ENCODE assay signal across 9 mouse cellular contexts in genomic region chr16:37653058-37653457, GRCm38 (mm10). TPM values are rescaled to one million over a fixed set of nuclear protein-coding genes. Genes with fewer than 3 reads are reported as not detected.
DNase-seq lines count a peak whose midpoint lies in the region; ATAC-seq and TF ChIP-seq lines count a peak whose summit lies in the region.
"Had no signal": no experiment of that assay in that cellular context is flagged by ENCODE, and none has a peak within 500 bp of the region (broad histone marks: within the 10 kb centered on the region; RNA-seq: fewer than 3 reads in every experiment).

No protein-coding gene starts in this region.

- peaks cover 16% of the 10 kb centered on the region; the same call in 1 of the 2 replicates for H3K4me1 ChIP-seq in kidney, embryonic 14.5 days (ENCODE audit: control insufficient read depth, insufficient read depth, low read length)
- peaks cover 15% of the 10 kb centered on the region for H3K4me1 ChIP-seq in embryonic facial prominence, embryonic 13.5 days
- H3K4me1 ChIP-seq in intestine, embryonic 15.5 days (replicated peaks) = peaks cover 10% of the 10 kb centered on the region

- H3K27ac ChIP-seq in kidney, embryonic 14.5 days (ENCODE audit: low read depth, low read length) = no peak overlapping the region
- H3K27ac ChIP-seq in embryonic facial prominence, embryonic 13.5 days = no peak overlapping the region
- no peak overlapping the region for H3K27ac ChIP-seq in intestine, embryonic 15.5 days

- peak overlapping the region; percentile 57; the same call in 1 of the 2 replicates for H3K4me3 ChIP-seq in kidney, embryonic 14.5 days (ENCODE audit: low read length)
- H3K4me3 ChIP-seq in embryonic facial prominence, embryonic 13.5 days = peak overlapping the region; percentile 87
- H3K4me3 ChIP-seq in intestine, embryonic 15.5 days (replicated peaks) = no peak overlapping the region
- H3K4me3 ChIP-seq in myocyte = peak overlapping the region; percentile 32

- no peaks in the 10 kb centered on the region for H3K9me3 ChIP-seq in kidney, embryonic 14.5 days (ENCODE audit: control insufficient read depth, low read length)
- no peaks in the 10 kb centered on the region for H3K9me3 ChIP-seq in embryonic facial prominence, embryonic 13.5 days
- no peaks in the 10 kb centered on the region for H3K9me3 ChIP-seq in intestine, embryonic 15.5 days

- 90% methylated on average over 1 of the region's 1 CpGs for WGBS in kidney, embryonic 14.5 days
- WGBS in embryonic facial prominence, embryonic 13.5 days = 73% methylated on average over 1 of the region's 1 CpGs
- WGBS in intestine, embryonic 15.5 days = 86% methylated on average over 1 of the region's 1 CpGs

- peak overlapping the region; percentile 39 for H3K4me2 ChIP-seq in kidney, embryonic 14.5 days (replicated peaks; ENCODE audit: low read depth, low read length)
- peak overlapping the region; percentile 74 for H3K4me2 ChIP-seq in embryonic facial prominence, embryonic 13.5 days
- peak overlapping the region; percentile 51 for H3K4me2 ChIP-seq in intestine, embryonic 15.5 days (replicated peaks)
- H3K4me2 ChIP-seq in myocyte (ENCODE audit: low read depth) = peak overlapping the region; percentile 70

- no peak for ATAC-seq in kidney, embryonic 14.5 days (ENCODE audit: low FRiP score, low TSS enrichment)
- no peak for ATAC-seq in embryonic facial prominence, embryonic 13.5 days (ENCODE audit: insufficient number of reproducible peaks, insufficient read depth, low FRiP score, low TSS enrichment, low read depth)
- no peak for ATAC-seq in intestine, embryonic 15.5 days

- H3ac ChIP-seq in myocyte (ENCODE audit: control insufficient read depth, insufficient read length) = no peak overlapping the region

- peaks cover 50% of the 10 kb centered on the region for H3K79me2 ChIP-seq in myocyte (ENCODE audit: control insufficient read depth, insufficient read depth)

- H3K9ac ChIP-seq in kidney, embryonic 14.5 days (ENCODE audit: low read depth, low read length) = no peak overlapping the region
- no peak overlapping the region for H3K9ac ChIP-seq in embryonic facial prominence, embryonic 13.5 days
- H3K9ac ChIP-seq in intestine, embryonic 15.5 days = no peak overlapping the region

- peaks cover 2% of the 10 kb centered on the region for H3K36me3 ChIP-seq in kidney, embryonic 14.5 days (ENCODE audit: control insufficient read depth, insufficient read depth, low read length)
- peaks cover 8% of the 10 kb centered on the region for H3K36me3 ChIP-seq in embryonic facial prominence, embryonic 13.5 days
- 0 out of 2 replicates have a peak, but pooled peaks cover 3% of the 10 kb centered on the region for H3K36me3 ChIP-seq in intestine, embryonic 15.5 days
- H3K36me3 ChIP-seq in myocyte (ENCODE audit: control insufficient read depth, insufficient read depth) = peaks cover 6% of the 10 kb centered on the region

- no peak for DNase-seq in kidney, postnatal 10 days
- no peak for DNase-seq in layer of hippocampus, adult 18-20 months (ENCODE audit: low spot score in 2 of 2)
- DNase-seq in thymus, postnatal 4 days = no peak
- no peak for DNase-seq in urinary bladder, postnatal 4 days (ENCODE audit: low spot score in 2 of 2)

- H3K27me3 ChIP-seq in kidney, embryonic 14.5 days (ENCODE audit: control insufficient read depth, insufficient read depth, low read length) = no peaks in the 10 kb centered on the region
- no peaks in the 10 kb centered on the region for H3K27me3 ChIP-seq in embryonic facial prominence, embryonic 13.5 days
- H3K27me3 ChIP-seq in intestine, embryonic 15.5 days (replicated peaks) = no peaks in the 10 kb centered on the region
- no peaks in the 10 kb centered on the region for H3K27me3 ChIP-seq in myocyte (ENCODE audit: control insufficient read depth, insufficient read depth, insufficient read length)
- H3K27me3 ChIP-seq: Patski had no signal

- TF ChIP-seq POLR2A in myocyte (IDR thresholded peaks at IDR 0.05; ENCODE audit: insufficient read length, low read depth) = no peak

TF ChIP-seq in myocyte, 11 proteins besides CTCF, POLR2A, EP300 and RAD21:
- TF ChIP-seq REST (IDR thresholded peaks at IDR 0.05; ENCODE audit: insufficient read depth, insufficient read length) (no peak), TCF3 (IDR thresholded peaks at IDR 0.05; ENCODE audit: insufficient read length, low read depth) (no peak), CEBPB (IDR thresholded peaks at IDR 0.05; ENCODE audit: insufficient read depth, poor library complexity, severe bottlenecking) (no peak), SRF (IDR thresholded peaks at IDR 0.05; ENCODE audit: control insufficient read depth, insufficient read length, low read depth) (no peak), POLR2AphosphoS2 (IDR thresholded peaks at IDR 0.05; ENCODE audit: insufficient read length, low read depth) (no peak), E2F4 (IDR thresholded peaks at IDR 0.05; ENCODE audit: insufficient read depth) (no peak), USF1 (IDR thresholded peaks at IDR 0.05; ENCODE audit: low read depth) (no peak), MYOD1 (IDR thresholded peaks at IDR 0.05; ENCODE audit: control insufficient read depth in 1 of 3, insufficient read length in 2 of 3, low read depth in 2 of 3) (no peak), MYOG (IDR thresholded peaks at IDR 0.05; ENCODE audit: control insufficient read depth in 1 of 3, insufficient read depth in 1 of 3, insufficient read length in 2 of 3, low read depth in 2 of 3) (no peak), MAX (IDR thresholded peaks at IDR 0.05; ENCODE audit: low read depth) (no peak), TCF12 (IDR thresholded peaks at IDR 0.05; ENCODE audit: insufficient read depth, poor library complexity, severe bottlenecking) (no peak)

RNA-seq across cellular contexts. Expression of gene Ndufb4, which starts 1.2 kb away (rescaled TPM):
- 58.1 and 71.9 TPM in 2 replicates for polyA plus RNA-seq in kidney, embryonic 14.5 days (2014; fragmentation: Nextera tagmentation; extraction: Ambion mirVana)
- 58.3 and 71.9 TPM in 2 replicates for polyA plus RNA-seq in embryonic facial prominence, embryonic 13.5 days (2015; fragmentation: Nextera tagmentation; extraction: Ambion mirVana)
- 58.4 and 71.7 TPM in 2 replicates for polyA plus RNA-seq in intestine, embryonic 15.5 days (2015; fragmentation: Nextera tagmentation; extraction: Ambion mirVana)
- polyA plus RNA-seq in myocyte (2012; fragmentation: generic; extraction: Trizol) = 86.0 TPM
- total RNA-seq in layer of hippocampus, adult 18-20 months (2021) = 10 to 100 TPM; 83.3 to 85.1 TPM
